Mouse (Mus musculus): Measurements from ENCODE around the gene 1700123K08Rik.
A peak's percentile ranks its signal among the peaks of the same experiment; 100 is the strongest.
"Not testable (repeated sequence)": the region's sequence is repeated elsewhere in the genome, so short reads cannot be mapped to it uniquely, and the experiment has no call there.

1700123K08Rik gene

GRCm38 (mm10) chr5:138564612-138565011 is at the start of gene 1700123K08Rik:
1700123K08Rik (minus strand) TSS chr5:138564712.
- not testable (repeated sequence) for DNase-seq (ENCODE audit: low spot score in 2 of 2)

DNA sequence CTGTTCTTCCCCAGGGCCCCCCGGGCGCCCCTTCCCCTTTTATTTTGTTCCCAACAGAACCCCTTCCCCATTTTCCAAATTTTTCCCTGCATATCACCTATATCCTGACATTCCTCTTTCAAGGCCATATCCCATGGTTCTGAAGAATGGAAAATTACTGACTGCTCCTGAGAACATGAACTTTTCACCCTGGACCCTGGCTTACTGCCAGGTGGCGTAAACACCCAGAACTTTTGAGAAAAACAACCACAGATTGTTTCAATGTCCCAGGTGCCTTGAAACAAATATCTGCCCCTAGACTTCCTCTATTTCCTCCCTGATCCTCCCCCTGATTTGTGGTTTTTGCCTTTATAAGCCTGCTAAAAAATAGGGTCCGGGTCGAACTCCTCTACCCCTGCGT is 22.9 kb upstream of the 1700123K08Rik start:
- DNase-seq (ENCODE audit: low spot score in 2 of 2) = no peak

- DNase-seq (ENCODE audit: low spot score in 2 of 2) = peak; percentile 6 to 36
Measured at GRCm38 (mm10) chr5:138571623-138572022, 7.1 kb upstream of the 1700123K08Rik start.

GRCm38 (mm10) chr5:138552718-138553117 is 11.8 kb downstream of the 1700123K08Rik start:
- no peak for DNase-seq (ENCODE audit: low spot score in 2 of 2)

GRCm38 (mm10) chr5:138532491-138532890 is 32.0 kb downstream of the 1700123K08Rik start:
- DNase-seq (ENCODE audit: low spot score in 2 of 2) = no peak

Measured in natural killer cell, adult 2 months (primary cell).